Mouse (Mus musculus) G1E (cell line): ENCODE data around the gene Nrp2. TPM values are rescaled to one million over a fixed set of nuclear protein-coding genes. Genes with fewer than 3 reads are reported as not detected.

ENCODE experiments used
- ATAC-seq: 2 replicates; pipeline ENCODE4 v1.8.0; 2016; ENCODE audit warnings: mild to moderate bottlenecking; ENCODE audit not compliant: insufficient number of reproducible peaks, poor library complexity, low FRiP score, severe bottlenecking; ENCODE audit errors: extremely low read depth
- DNase-seq: peaks from one replicate; pipeline ENCODE4 v3.0.0; 2012; ENCODE audit warnings: low spot score
- H3K27me3 ChIP-seq: 2 replicates; pipeline ENCODE4 v1.6.1; 2012; ENCODE audit warnings: mild to moderate bottlenecking, low read length, inconsistent platforms; ENCODE audit not compliant: insufficient read depth
- H3K36me3 ChIP-seq: replicated peaks from 2 replicates; pipeline ENCODE3; 2012; ENCODE audit warnings: mild to moderate bottlenecking, inconsistent platforms
- H3K4me1 ChIP-seq: 2 replicates; pipeline ENCODE4 v1.6.1; 2012; ENCODE audit warnings: low read depth, low read length, inconsistent platforms, mixed read lengths; ENCODE audit not compliant: insufficient read depth
- H3K4me3 ChIP-seq: 2 replicates; pipeline ENCODE4 v1.5.1; 2012; ENCODE audit warnings: low read depth, mild to moderate bottlenecking, inconsistent platforms, low read length, moderate library complexity, mixed read lengths
- H3K9me3 ChIP-seq: replicated peaks from 2 replicates; pipeline ENCODE4 v1.6.1; 2012; ENCODE audit warnings: inconsistent platforms
- CTCF ChIP-seq: IDR thresholded peaks from 2 replicates; pipeline ENCODE4 v1.5.1; 2012; ENCODE audit warnings: low read depth, low read length, inconsistent platforms, mixed read lengths
- GATA1 ChIP-seq: IDR thresholded peaks from 2 replicates; pipeline ENCODE4 v1.6.1; 2012; ENCODE audit warnings: borderline replicate concordance, low read length, inconsistent platforms, mixed read lengths
- GATA2 ChIP-seq: IDR thresholded peaks from 2 replicates; pipeline ENCODE4 v1.6.1; 2012; ENCODE audit warnings: low read depth, low read length, inconsistent platforms, borderline replicate concordance
- POLR2AphosphoS5 ChIP-seq: IDR thresholded peaks from 2 replicates; pipeline ENCODE4 v1.6.1; 2012; ENCODE audit warnings: low read depth, low read length, inconsistent platforms; ENCODE audit not compliant: insufficient replicate concordance
- TAL1 ChIP-seq: conservative IDR thresholded peaks from 2 replicates; pipeline ENCODE4 v1.6.1; 2012; ENCODE audit warnings: low read depth, low read length, inconsistent platforms, mixed read lengths
- polyA plus RNA-seq: library from polyadenylated mRNA; stranded (reverse); fragments of >175 nt; gene quantifications from 2 replicates; pipeline ENCODE4 v1.2.3, GENCODE M21; 2012
- total RNA-seq, 2 experiments: library from RNA; stranded (forward) in 1 of 2; stranded (reverse) in 1 of 2; fragments of 200-1000 nt in 1 of 2; fragments of >200 nt in 1 of 2; fragmentation: Nextera tagmentation in 1 of 2; gene quantifications; 2 replicates each; pipeline ENCODE4 v1.2.3; 2014 to 2017

The Nrp2 gene
- total and polyA plus RNA-seq, 3 experiments: 0.07 to 0.16 TPM; not detected in 1

DNA sequence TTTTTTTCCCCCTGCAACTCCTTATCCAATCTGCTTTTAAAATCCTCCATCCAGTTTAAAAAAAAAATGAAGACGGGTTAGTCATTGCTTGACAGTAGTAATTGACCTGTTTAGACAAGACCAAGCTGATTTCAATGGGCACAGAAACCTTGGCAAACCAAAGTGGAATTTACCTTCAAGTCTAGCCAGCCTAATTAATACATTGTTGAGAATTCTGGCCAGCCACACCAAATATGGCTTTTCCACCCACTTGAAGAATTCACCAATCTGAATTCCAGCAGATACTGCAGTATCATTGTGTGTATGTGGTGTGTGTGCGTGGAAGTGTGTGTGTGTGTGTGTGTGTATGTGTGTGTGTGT lies 91.8 kb downstream of the Nrp2 start:
- no peak for ATAC-seq
- H3K4me1 ChIP-seq: no peaks in the 10 kb centered on the region
- peaks cover 28% of the 10 kb centered on the region for H3K27me3 ChIP-seq
- H3K4me3 ChIP-seq: no peak overlapping the region
- TF ChIP-seq TAL1 (no peak), CTCF (no peak), GATA1 (no peak), GATA2 (no peak), POLR2AphosphoS5 (no peak)
- H3K9me3 ChIP-seq: no peaks in the 10 kb centered on the region
- no peaks in the 10 kb centered on the region for H3K36me3 ChIP-seq
- no peak for DNase-seq

DNA sequence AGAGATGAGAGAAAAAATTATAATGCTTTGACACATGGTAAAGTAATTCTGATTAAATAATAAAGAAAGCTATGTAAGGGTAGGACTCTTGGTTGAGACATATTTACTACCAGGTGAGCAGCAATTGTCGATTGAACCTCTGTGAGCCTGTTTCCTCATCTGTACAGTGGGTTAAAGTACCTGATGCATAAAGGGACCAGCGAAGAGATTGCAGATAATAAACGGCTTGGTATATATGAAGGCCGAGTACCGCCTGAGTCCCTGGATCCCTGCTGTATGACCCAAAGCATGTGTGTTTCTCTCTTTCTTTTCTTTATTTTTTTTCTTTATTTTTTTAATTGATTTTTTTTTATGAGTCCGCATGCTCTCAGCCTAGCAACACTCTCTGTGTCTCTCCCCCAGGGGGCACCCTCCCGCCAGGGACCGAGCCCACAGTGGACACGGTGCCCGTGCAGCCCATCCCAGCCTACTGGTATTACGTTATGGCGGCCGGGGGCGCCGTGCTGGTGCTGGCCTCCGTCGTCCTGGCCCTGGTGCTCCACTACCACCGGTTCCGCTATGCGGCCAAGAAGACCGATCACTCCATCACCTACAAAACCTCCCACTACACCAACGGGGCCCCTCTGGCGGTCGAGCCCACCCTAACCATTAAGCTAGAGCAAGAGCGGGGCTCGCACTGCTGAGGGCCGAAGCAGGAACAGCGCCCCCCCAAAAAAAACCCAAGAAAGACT lies 92.4 kb downstream of the Nrp2 start:
- no peak overlapping the region for H3K4me3 ChIP-seq
- no peak for TF ChIP-seq GATA2
- TF ChIP-seq TAL1: no peak
- no peak for TF ChIP-seq GATA1
- TF ChIP-seq POLR2AphosphoS5: no peak
- TF ChIP-seq CTCF: no peak
- no peaks in the 10 kb centered on the region for H3K9me3 ChIP-seq
- H3K36me3 ChIP-seq: no peaks in the 10 kb centered on the region
- peaks cover 26% of the 10 kb centered on the region for H3K27me3 ChIP-seq
- DNase-seq (no peak), ATAC-seq (no peak)
- peaks cover 3% of the 10 kb centered on the region; the same call in 1 of the 2 replicates for H3K4me1 ChIP-seq

DNA sequence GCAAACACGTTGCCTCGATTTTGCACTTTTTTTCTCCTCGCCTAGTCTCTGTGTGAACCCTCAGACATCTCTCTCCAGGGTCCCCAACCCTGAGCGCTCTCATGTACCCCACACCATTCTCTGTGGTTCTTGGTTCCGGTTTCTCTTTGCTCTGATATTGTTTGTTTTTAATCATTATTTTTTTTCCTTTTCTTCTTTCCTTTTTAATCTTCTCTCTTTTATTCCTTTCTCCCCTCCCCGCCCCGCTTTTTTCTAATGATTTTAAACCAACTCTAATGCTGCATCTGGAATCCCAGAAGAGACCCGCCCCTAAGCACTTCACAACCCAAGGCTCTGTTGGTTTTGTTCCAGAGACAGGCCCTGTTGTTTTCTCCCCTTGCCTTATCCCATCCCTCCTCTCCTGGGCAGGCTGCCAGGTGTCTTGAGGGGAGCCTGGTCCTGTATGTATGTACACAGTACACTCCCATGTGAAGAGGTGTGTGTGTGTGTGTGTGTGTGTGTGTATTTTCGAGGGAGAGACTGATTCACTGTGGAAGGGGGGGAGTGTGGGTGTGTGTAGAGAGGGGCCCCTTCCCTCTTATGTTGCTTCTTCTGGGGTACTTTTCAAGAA lies 93.1 kb downstream of the Nrp2 start:
- no peaks in the 10 kb centered on the region for H3K36me3 ChIP-seq
- H3K27me3 ChIP-seq: peaks cover 26% of the 10 kb centered on the region
- no peak overlapping the region for H3K4me3 ChIP-seq
- DNase-seq (no peak), ATAC-seq (no peak)
- TF ChIP-seq GATA2 (no peak), TAL1 (no peak), CTCF (no peak), GATA1 (no peak), POLR2AphosphoS5 (no peak)
- H3K4me1 ChIP-seq: peaks cover 3% of the 10 kb centered on the region; the same call in 1 of the 2 replicates
- H3K9me3 ChIP-seq: no peaks in the 10 kb centered on the region

DNA sequence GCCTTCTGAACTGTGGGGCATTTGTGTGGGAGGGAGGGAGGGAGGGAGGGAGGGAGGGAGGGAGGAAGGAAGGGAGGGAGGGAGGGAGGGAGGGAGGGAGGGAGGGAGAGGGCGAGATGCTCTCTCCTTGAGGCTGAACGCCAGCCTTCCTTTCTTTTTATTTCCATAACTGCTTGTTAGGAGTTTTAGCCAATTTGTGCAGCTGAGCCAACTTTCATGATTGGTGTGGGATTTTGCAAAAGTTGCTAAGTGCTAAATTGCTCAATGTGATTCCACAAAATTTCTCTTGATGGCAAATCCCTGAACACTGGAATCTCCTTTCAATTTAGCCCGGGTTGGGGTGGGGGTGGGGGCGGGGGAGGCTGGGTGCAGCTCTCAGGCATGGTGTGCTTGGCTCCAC lies 96.3 kb downstream of the Nrp2 start:
- DNase-seq (no peak), ATAC-seq (no peak)
- Histone ChIP-seq H3K4me3 (no peak overlapping the region), H3K36me3 (no peaks in the 10 kb centered on the region), H3K4me1 (peaks cover 5% of the 10 kb centered on the region; the same call in 1 of the 2 replicates), H3K9me3 (no peaks in the 10 kb centered on the region), H3K27me3 (peaks cover 14% of the 10 kb centered on the region)
- TF ChIP-seq GATA2 (no peak), TAL1 (no peak), GATA1 (no peak), POLR2AphosphoS5 (no peak), CTCF (no peak)

DNA sequence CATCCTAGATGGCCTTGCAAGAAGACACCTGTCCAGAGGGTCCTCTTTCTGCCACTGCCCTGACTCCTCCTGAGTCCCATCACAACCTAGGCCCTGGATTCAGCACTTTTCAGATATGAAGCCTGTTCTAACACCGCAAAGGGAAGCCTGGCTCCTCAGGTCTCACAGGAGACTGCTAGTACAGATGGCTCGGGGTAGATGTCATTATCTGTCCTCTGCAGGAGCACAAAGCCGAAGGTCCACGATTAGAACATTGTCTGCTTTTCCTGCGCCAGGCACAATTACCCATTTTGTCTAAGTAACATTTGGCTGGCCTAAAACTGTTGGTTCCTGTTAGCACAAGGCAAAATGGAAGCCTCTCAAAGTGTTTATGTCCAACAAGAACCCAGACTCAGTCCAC lies 97.3 kb downstream of the Nrp2 start:
- ATAC-seq (peak; percentile 16; the same call in 1 of the 2 replicates), DNase-seq (no peak)
- no peaks in the 10 kb centered on the region for H3K9me3 ChIP-seq

GRCm38 (mm10) chr1:62801429-62801828 lies 98.3 kb downstream of the Nrp2 start:
- Histone ChIP-seq H3K36me3 (no peaks in the 10 kb centered on the region), H3K4me1 (peaks cover 5% of the 10 kb centered on the region; the same call in 1 of the 2 replicates), H3K9me3 (no peaks in the 10 kb centered on the region), H3K27me3 (peaks cover 17% of the 10 kb centered on the region), H3K4me3 (no peak overlapping the region)
- DNase-seq: no peak
- no peak for TF ChIP-seq GATA2
- no peak for TF ChIP-seq POLR2AphosphoS5
- no peak for TF ChIP-seq GATA1
- TF ChIP-seq CTCF: no peak
- no peak for TF ChIP-seq TAL1
- ATAC-seq: no peak

More for the DNA sequence above, 97.3 kb downstream of the Nrp2 start:
- H3K27me3 ChIP-seq: peaks cover 16% of the 10 kb centered on the region
- H3K4me3 ChIP-seq: no peak overlapping the region
- no peak for TF ChIP-seq POLR2AphosphoS5
- TF ChIP-seq TAL1: no peak
- TF ChIP-seq GATA2: no peak
- no peak for TF ChIP-seq GATA1
- no peak for TF ChIP-seq CTCF
- no peaks in the 10 kb centered on the region for H3K36me3 ChIP-seq
- H3K4me1 ChIP-seq: peaks cover 5% of the 10 kb centered on the region; the same call in 1 of the 2 replicates
